Comparison of ENCODE assay signal across 8 mouse cellular contexts in genomic region chr15:88752403-88752733, GRCm38 (mm10). TPM values are rescaled to one million over a fixed set of nuclear protein-coding genes. Genes with fewer than 3 reads are reported as not detected.
DNase-seq lines count a peak whose midpoint lies in the region; ATAC-seq and TF ChIP-seq lines count a peak whose summit lies in the region.

No protein-coding gene starts in this region.

- peak overlapping the region; percentile 100 for H3K4me3 ChIP-seq in kidney, adult 2 months (ENCODE audit: insufficient read depth, low read depth, low read length)
- peak overlapping the region; percentile 76 for H3K4me3 ChIP-seq in bone marrow, adult 2 months (replicated peaks; ENCODE audit: control insufficient read depth, low read depth, low read length)
- peak overlapping the region; percentile 95 for H3K4me3 ChIP-seq in hindbrain, embryonic 12.5 days
- peak overlapping the region; percentile 94 for H3K4me3 ChIP-seq in midbrain, embryonic 11.5 days (ENCODE audit: low read depth, low read length)

- H3K27ac ChIP-seq in kidney, adult 2 months (ENCODE audit: insufficient read depth, low read depth, low read length) = peak overlapping the region; percentile 90
- peak overlapping the region; percentile 81 for H3K27ac ChIP-seq in bone marrow, adult 2 months (ENCODE audit: control insufficient read depth, insufficient read depth, low read depth, low read length, poor library complexity)
- peak overlapping the region; percentile 96 for H3K27ac ChIP-seq in hindbrain, embryonic 12.5 days
- peak overlapping the region; percentile 87; the same call in 1 of the 2 replicates for H3K27ac ChIP-seq in midbrain, embryonic 11.5 days (ENCODE audit: low read depth, low read length)

- H3K4me2 ChIP-seq in hindbrain, embryonic 12.5 days (replicated peaks) = peak overlapping the region; percentile 77
- H3K4me2 ChIP-seq in midbrain, embryonic 11.5 days = peak overlapping the region; percentile 58

- H3K9me3 ChIP-seq in hindbrain, embryonic 12.5 days (replicated peaks) = no peaks in the 10 kb centered on the region
- no peaks in the 10 kb centered on the region for H3K9me3 ChIP-seq in midbrain, embryonic 11.5 days (ENCODE audit: control insufficient read depth, low read length)

- no peak for ATAC-seq in hindbrain, embryonic 12.5 days (ENCODE audit: low FRiP score)
- no peak for ATAC-seq in midbrain, embryonic 11.5 days (ENCODE audit: low FRiP score)

- peaks cover 10% of the 10 kb centered on the region for H3K4me1 ChIP-seq in kidney, adult 2 months (ENCODE audit: control insufficient read depth, insufficient read depth, low read length)
- H3K4me1 ChIP-seq in bone marrow, adult 2 months (ENCODE audit: control insufficient read depth, insufficient read depth, low read length) = peaks cover 7% of the 10 kb centered on the region; the same call in 1 of the 2 replicates
- H3K4me1 ChIP-seq in hindbrain, embryonic 12.5 days = peaks cover 23% of the 10 kb centered on the region
- H3K4me1 ChIP-seq in midbrain, embryonic 11.5 days (ENCODE audit: control insufficient read depth, insufficient read depth, low read length) = peaks cover 4% of the 10 kb centered on the region; the same call in 1 of the 2 replicates

- TF ChIP-seq POLR2A in kidney, adult 2 months (IDR thresholded peaks at IDR 0.05; ENCODE audit: low read depth, low read length) = no peak
- no peak for TF ChIP-seq POLR2A in bone marrow, adult 2 months (IDR thresholded peaks at IDR 0.05; ENCODE audit: borderline replicate concordance, control insufficient read depth, low read depth, low read length)

- peak overlapping the region; percentile 96 for H3K9ac ChIP-seq in hindbrain, embryonic 12.5 days
- peak overlapping the region; percentile 93 for H3K9ac ChIP-seq in midbrain, embryonic 11.5 days (ENCODE audit: low read length)

- no peak for TF ChIP-seq CTCF in kidney, adult 2 months (conservative IDR thresholded peaks at IDR 0.05; ENCODE audit: insufficient read depth, insufficient read length, low read depth, low read length)
- no peak for TF ChIP-seq CTCF in bone marrow, adult 2 months (IDR thresholded peaks at IDR 0.05; ENCODE audit: control insufficient read depth, insufficient read depth, low read length)

- H3K27me3 ChIP-seq in kidney, adult 2 months (replicated peaks; ENCODE audit: control insufficient read depth, insufficient read depth, low read length) = no peaks in the 10 kb centered on the region
- no peaks in the 10 kb centered on the region for H3K27me3 ChIP-seq in hindbrain, embryonic 12.5 days
- no peaks in the 10 kb centered on the region for H3K27me3 ChIP-seq in midbrain, embryonic 11.5 days (ENCODE audit: control insufficient read depth, insufficient read depth, low read length)

- no peak for DNase-seq in kidney, adult 2 months
- DNase-seq in kidney, adult 8-10 months = no peak
- no peak for DNase-seq in midbrain, embryonic 11.5 days (ENCODE audit: low spot score, missing footprints)
- no peak for DNase-seq in urinary bladder, postnatal 4 days (ENCODE audit: low spot score in 2 of 2)
- DNase-seq in left cerebral cortex, adult 8-10 months (ENCODE audit: low spot score in 2 of 2) = no peak
- no peak for DNase-seq in retina, embryonic 14.5 days (ENCODE audit: low spot score)

- no peaks in the 10 kb centered on the region for H3K36me3 ChIP-seq in kidney, adult 2 months (ENCODE audit: control insufficient read depth, insufficient read depth, low read length)
- peaks cover 21% of the 10 kb centered on the region for H3K36me3 ChIP-seq in hindbrain, embryonic 12.5 days
- peaks cover 4% of the 10 kb centered on the region for H3K36me3 ChIP-seq in midbrain, embryonic 11.5 days (ENCODE audit: control insufficient read depth, insufficient read depth, low read length)

- WGBS in kidney, adult 2 months = 1% methylated on average over 8 of the region's 8 CpGs
- under 1% methylated on average over 8 of the region's 8 CpGs for WGBS in bone marrow, adult 2 months
- 2% methylated on average over 8 of the region's 8 CpGs for whole genome bisulfite sequencing in hindbrain, embryonic 12.5 days
- WGBS in midbrain, embryonic 11.5 days = under 1% methylated on average over 8 of the region's 8 CpGs

RNA-seq across cellular contexts. Expression of gene Zbed4, which starts 0.9 kb away (rescaled TPM):
- polyA plus RNA-seq in kidney, adult 2 months (2012; rRNA removed) = 5.2 and 5.6 TPM in 2 replicates
- 13.5 and 19.7 TPM in 2 replicates for polyA plus RNA-seq in bone marrow, adult 2 months (2011; ENCODE audit: insufficient read depth, insufficient read length, low replicate concordance, missing spikeins)
- 37.1 and 37.3 TPM in 2 replicates for polyA plus RNA-seq in hindbrain, embryonic 12.5 days (2016; fragmentation: Nextera tagmentation; extraction: Ambion mirVana)
- polyA plus RNA-seq in midbrain, embryonic 11.5 days (2014; fragmentation: Nextera tagmentation; extraction: Ambion mirVana) = 42.5 and 45.6 TPM in 2 replicates
- 10 to 100 TPM in 3 of 4 experiments, 1 to 10 TPM in 1; 8.5 to 11.5 (median 10.9) TPM for total RNA-seq in left cerebral cortex, adult 8-10 months (2022)

RNA-seq across cellular contexts. Expression of gene Brd1, which starts 18.3 kb away (rescaled TPM):
- polyA plus RNA-seq in kidney, adult 2 months (2012; rRNA removed) = 11.0 and 11.6 TPM in 2 replicates
- polyA plus RNA-seq in bone marrow, adult 2 months (2011; ENCODE audit: insufficient read depth, insufficient read length, low replicate concordance, missing spikeins) = 18.4 and 29.1 TPM in 2 replicates
- 26.9 and 28.2 TPM in 2 replicates for polyA plus RNA-seq in hindbrain, embryonic 12.5 days (2016; fragmentation: Nextera tagmentation; extraction: Ambion mirVana)
- polyA plus RNA-seq in midbrain, embryonic 11.5 days (2014; fragmentation: Nextera tagmentation; extraction: Ambion mirVana) = 25.9 and 27.6 TPM in 2 replicates
- total RNA-seq in left cerebral cortex, adult 8-10 months (2022) = 10 to 100 TPM; 49.0 to 55.6 (median 53.4) TPM
